Comparison of ENCODE assay signal across 8 mouse cellular contexts in genomic region chr1:169531702-169532535, GRCm38 (mm10). TPM values are rescaled to one million over a fixed set of nuclear protein-coding genes. Genes with fewer than 3 reads are reported as not detected.
DNase-seq lines count a peak whose midpoint lies in the region; ATAC-seq lines count a peak whose summit lies in the region.

No protein-coding gene starts in this region.

- WGBS in heart, embryonic 16.5 days = 12% methylated on average over 11 of the region's 11 CpGs
- 10% methylated on average over 11 of the region's 11 CpGs for WGBS in liver, embryonic 13.5 days (ENCODE audit: insufficient replicate concordance)
- 12% methylated on average over 11 of the region's 11 CpGs for WGBS in neural tube, embryonic 13.5 days

- peak; percentile 75 for ATAC-seq in erythroid progenitor cell, adult 5-6 weeks (replicated peaks; ENCODE audit: low FRiP score, poor library complexity, severe bottlenecking)
- ATAC-seq in heart, embryonic 16.5 days (replicated peaks; ENCODE audit: extremely low read depth, insufficient read depth, low FRiP score) = no peak; the same call in 1 of the 2 replicates
- peak; percentile 55 for ATAC-seq in liver, embryonic 13.5 days (ENCODE audit: low read depth)
- ATAC-seq in neural tube, embryonic 13.5 days (ENCODE audit: low read depth) = peak; percentile 68

- peak overlapping the region; percentile 80 for H3K9ac ChIP-seq in heart, embryonic 16.5 days (ENCODE audit: low read length)
- H3K9ac ChIP-seq in liver, embryonic 13.5 days = peak overlapping the region; percentile 60
- peak overlapping the region; percentile 71 for H3K9ac ChIP-seq in neural tube, embryonic 13.5 days

- H3K36me3 ChIP-seq in heart, embryonic 16.5 days (ENCODE audit: control insufficient read depth, insufficient read depth) = peaks cover 9% of the 10 kb centered on the region; the same call in 1 of the 2 replicates
- peaks cover 23% of the 10 kb centered on the region for H3K36me3 ChIP-seq in liver, embryonic 13.5 days
- H3K36me3 ChIP-seq in neural tube, embryonic 13.5 days = no peaks in the 10 kb centered on the region

- H3K27ac ChIP-seq in heart, embryonic 16.5 days (ENCODE audit: low read length) = peak overlapping the region; percentile 93
- H3K27ac ChIP-seq in liver, embryonic 13.5 days = peak overlapping the region; percentile 84
- H3K27ac ChIP-seq in neural tube, embryonic 13.5 days (replicated peaks) = peak overlapping the region; percentile 85

- peak overlapping the region; percentile 90 for H3K4me2 ChIP-seq in heart, embryonic 16.5 days (ENCODE audit: low read depth, low read length)
- H3K4me2 ChIP-seq in liver, embryonic 13.5 days = peak overlapping the region; percentile 73
- peak overlapping the region; percentile 74 for H3K4me2 ChIP-seq in neural tube, embryonic 13.5 days

- peak overlapping the region; percentile 70 for H3K4me3 ChIP-seq in heart, embryonic 16.5 days (ENCODE audit: low read length)
- H3K4me3 ChIP-seq in liver, embryonic 13.5 days (replicated peaks) = peak overlapping the region; percentile 78
- H3K4me3 ChIP-seq in neural tube, embryonic 13.5 days = peak overlapping the region; percentile 47

- H3K4me1 ChIP-seq in heart, embryonic 16.5 days (ENCODE audit: control insufficient read depth, insufficient read depth, low read length) = peaks cover 11% of the 10 kb centered on the region
- peaks cover 12% of the 10 kb centered on the region for H3K4me1 ChIP-seq in liver, embryonic 13.5 days (replicated peaks)
- H3K4me1 ChIP-seq in neural tube, embryonic 13.5 days (replicated peaks) = peaks cover 14% of the 10 kb centered on the region

- peak; percentile 45 for DNase-seq in MEL-GATA-1-ER (ENCODE audit: extremely low read depth, low read depth)
- DNase-seq in c-Kit-negative CD71-positive TER-119-positive erythroid progenitor cells, embryonic 14.5 days (ENCODE audit: low read depth, low spot score) = peak; percentile 50
- DNase-seq in kidney, postnatal 25 days = peak; percentile 69 to 88
- no peak for DNase-seq in liver, embryonic 13.5 days
- DNase-seq in thymus, postnatal 36 days = peak; percentile 41 to 55

- no peaks in the 10 kb centered on the region for H3K27me3 ChIP-seq in heart, embryonic 16.5 days (ENCODE audit: control insufficient read depth, insufficient read depth, low read length)
- H3K27me3 ChIP-seq in liver, embryonic 13.5 days = no peaks in the 10 kb centered on the region
- H3K27me3 ChIP-seq in neural tube, embryonic 13.5 days = no peaks in the 10 kb centered on the region

- no peaks in the 10 kb centered on the region for H3K9me3 ChIP-seq in heart, embryonic 16.5 days (replicated peaks; ENCODE audit: control insufficient read depth, low read length)
- no peaks in the 10 kb centered on the region for H3K9me3 ChIP-seq in liver, embryonic 13.5 days (replicated peaks)
- no peaks in the 10 kb centered on the region for H3K9me3 ChIP-seq in neural tube, embryonic 13.5 days

RNA-seq across cellular contexts. Expression of gene Nuf2, which starts 0.7 kb away (rescaled TPM):
- 190 and 204 TPM in 2 replicates for total RNA-seq in erythroid progenitor cell, adult 5-6 weeks (2015; ENCODE audit: low replicate concordance)
- 314 and 340 TPM in 2 replicates for total RNA-seq in erythroid progenitor cell, adult 5-6 weeks (2017; ENCODE audit: low replicate concordance)
- polyA plus RNA-seq in heart, embryonic 16.5 days (2015; fragmentation: Nextera tagmentation; extraction: Ambion mirVana) = 44.5 and 49.9 TPM in 2 replicates
- 48.2 and 62.1 TPM in 2 replicates for polyA plus RNA-seq in liver, embryonic 13.5 days (2015; fragmentation: Nextera tagmentation; extraction: Ambion mirVana)
- polyA plus RNA-seq in neural tube, embryonic 13.5 days (2015; fragmentation: Nextera tagmentation; extraction: Ambion mirVana) = 14.3 and 16.9 TPM in 2 replicates
